Mouse (Mus musculus) brain, embryonic 14.5 days (tissue): ENCODE results near the gene Susd3.

Experiments
- CTCF ChIP-seq: fragments of 200-500 bp; IDR thresholded peaks from 2 replicates; pipeline ENCODE4 v1.5.1; 2012; ENCODE audit warnings: inconsistent platforms, mild to moderate bottlenecking, moderate library complexity, borderline replicate concordance; ENCODE audit not compliant: insufficient read depth, insufficient read length; ENCODE audit errors: extremely low read depth
- POLR2A ChIP-seq: fragments of 200-500 bp; IDR thresholded peaks from 2 replicates; pipeline ENCODE4 v1.6.1; 2012; ENCODE audit warnings: mild to moderate bottlenecking, inconsistent platforms, borderline replicate concordance; ENCODE audit not compliant: poor library complexity, insufficient read depth, insufficient read length, severe bottlenecking; ENCODE audit errors: extremely low read depth

- no peak for TF ChIP-seq POLR2A
- no peak for TF ChIP-seq CTCF
These were observed 32.3 kb downstream of the Susd3 start for GRCm38 (mm10) chr13:49216220-49216552.
